In the genomic region with DNA sequence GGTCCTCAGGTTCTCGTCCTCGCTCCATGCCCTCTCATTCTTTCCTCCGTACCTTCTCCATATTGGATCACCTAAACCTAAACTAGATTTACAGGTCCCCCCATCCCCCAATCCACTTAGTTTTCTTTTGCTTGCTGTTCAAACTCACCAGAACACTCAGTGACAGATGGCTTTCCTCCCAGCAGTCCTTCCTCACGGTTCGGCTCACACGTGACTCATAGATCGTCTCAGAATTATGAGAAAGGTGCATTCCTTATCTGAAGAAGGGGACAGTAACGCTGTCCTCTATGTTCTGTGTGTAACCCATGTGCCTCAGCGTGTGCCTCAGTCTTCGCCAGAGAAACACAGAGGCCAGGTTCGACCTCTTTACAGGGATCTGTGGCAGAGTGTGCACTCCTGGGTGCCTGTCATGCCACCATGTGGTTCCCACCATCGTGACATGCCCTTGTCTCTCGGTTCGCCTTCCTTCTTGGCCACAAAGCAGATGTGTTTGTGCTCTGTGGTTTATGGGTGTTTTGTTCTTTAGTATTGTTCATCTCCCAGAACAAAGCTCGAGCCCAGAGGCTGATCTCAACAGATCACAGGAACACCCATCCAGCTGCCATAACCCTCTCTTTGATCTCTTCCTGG, we compare ENCODE assay signal across 9 mouse cellular contexts. TPM values are rescaled to one million over a fixed set of nuclear protein-coding genes. Genes with fewer than 3 reads are reported as not detected.
DNase-seq lines count a peak whose midpoint lies in the region; ATAC-seq lines count a peak whose summit lies in the region.
"Had no signal": no experiment of that assay in that cellular context is flagged by ENCODE, and none has a peak within 500 bp of the region (broad histone marks: within the 10 kb centered on the region; RNA-seq: fewer than 3 reads in every experiment).

No protein-coding gene starts in this region.

- no peak overlapping the region for H3K9ac ChIP-seq in hindbrain, embryonic 15.5 days
- no peak overlapping the region for H3K9ac ChIP-seq in hindbrain, embryonic 12.5 days
- no peak overlapping the region for H3K9ac ChIP-seq in forebrain, embryonic 14.5 days (ENCODE audit: low read length)
- H3K9ac ChIP-seq: limb, embryonic 15.5 days had no signal

- no peaks in the 10 kb centered on the region for H3K36me3 ChIP-seq in hindbrain, embryonic 15.5 days
- H3K36me3 ChIP-seq in hindbrain, embryonic 12.5 days: no peaks in the 10 kb centered on the region
- no peaks in the 10 kb centered on the region for H3K36me3 ChIP-seq in forebrain, embryonic 14.5 days (ENCODE audit: control insufficient read depth, insufficient read depth, low read length)
- H3K36me3 ChIP-seq: limb, embryonic 15.5 days had no signal

- no peaks in the 10 kb centered on the region for H3K27me3 ChIP-seq in hindbrain, embryonic 15.5 days
- H3K27me3 ChIP-seq in hindbrain, embryonic 12.5 days: no peaks in the 10 kb centered on the region
- H3K27me3 ChIP-seq in forebrain, embryonic 14.5 days (replicated peaks; ENCODE audit: control insufficient read depth, insufficient read depth, low read length): no peaks in the 10 kb centered on the region
- H3K27me3 ChIP-seq: limb, embryonic 15.5 days had no signal

- H3K4me3 ChIP-seq in hindbrain, embryonic 15.5 days: no peak overlapping the region
- no peak overlapping the region for H3K4me3 ChIP-seq in hindbrain, embryonic 12.5 days
- H3K4me3 ChIP-seq in forebrain, embryonic 14.5 days (ENCODE audit: low read depth, low read length): no peak overlapping the region
- H3K4me3 ChIP-seq: limb, embryonic 15.5 days had no signal

- H3K27ac ChIP-seq in hindbrain, embryonic 15.5 days (replicated peaks): no peak overlapping the region
- no peak overlapping the region for H3K27ac ChIP-seq in hindbrain, embryonic 12.5 days
- no peak overlapping the region for H3K27ac ChIP-seq in forebrain, embryonic 14.5 days (ENCODE audit: low read depth, low read length)
- H3K27ac ChIP-seq: limb, embryonic 15.5 days had no signal

- H3K4me2 ChIP-seq in hindbrain, embryonic 15.5 days: no peak overlapping the region
- no peak overlapping the region for H3K4me2 ChIP-seq in hindbrain, embryonic 12.5 days (replicated peaks)
- no peak overlapping the region for H3K4me2 ChIP-seq in forebrain, embryonic 14.5 days (ENCODE audit: low read length)
- H3K4me2 ChIP-seq: limb, embryonic 15.5 days had no signal

- 77% methylated on average over 15 of the region's 15 CpGs for WGBS in hindbrain, embryonic 15.5 days
- WGBS in hindbrain, embryonic 12.5 days: 85% methylated on average over 15 of the region's 15 CpGs
- WGBS in forebrain, embryonic 14.5 days: 78% methylated on average over 15 of the region's 15 CpGs

- 0 out of 2 replicates have a peak, but pooled peaks have one; percentile 27 for ATAC-seq in hindbrain, embryonic 15.5 days (ENCODE audit: low FRiP score, low read depth)
- ATAC-seq in hindbrain, embryonic 12.5 days (ENCODE audit: low FRiP score): no peak
- ATAC-seq in forebrain, embryonic 14.5 days: no peak

- DNase-seq in ZHBTc4 (ENCODE audit: low read depth, low spot score): peak; percentile 32
- DNase-seq in forebrain, embryonic 14.5 days (ENCODE audit: low spot score): peak; percentile 20
- DNase-seq in thymus, postnatal 0 days (ENCODE audit: low spot score): peak; percentile 93
- no peak for DNase-seq in ovary, adult 18-20 months (ENCODE audit: low spot score)
- DNase-seq in layer of hippocampus, adult 9-11 months: no peak
- DNase-seq: kidney, postnatal 36 days had no signal

- H3K9me3 ChIP-seq in hindbrain, embryonic 15.5 days: no peaks in the 10 kb centered on the region
- no peaks in the 10 kb centered on the region for H3K9me3 ChIP-seq in hindbrain, embryonic 12.5 days (replicated peaks)
- no peaks in the 10 kb centered on the region for H3K9me3 ChIP-seq in forebrain, embryonic 14.5 days (replicated peaks; ENCODE audit: control insufficient read depth, low read length)
- H3K9me3 ChIP-seq: limb, embryonic 15.5 days had no signal

- H3K4me1 ChIP-seq in hindbrain, embryonic 15.5 days (replicated peaks): peaks cover 6% of the 10 kb centered on the region; the same call in 1 of the 2 replicates
- peaks cover 6% of the 10 kb centered on the region for H3K4me1 ChIP-seq in hindbrain, embryonic 12.5 days
- peaks cover 20% of the 10 kb centered on the region for H3K4me1 ChIP-seq in forebrain, embryonic 14.5 days (ENCODE audit: control insufficient read depth, insufficient read depth, low read length)
- H3K4me1 ChIP-seq: limb, embryonic 15.5 days had no signal

RNA-seq across cellular contexts. Expression of a gene that starts 44.9 kb away (rescaled TPM):
- not detected in 2 replicates for polyA plus RNA-seq in hindbrain, embryonic 15.5 days (2015; fragmentation: Nextera tagmentation; extraction: Ambion mirVana)
- polyA plus RNA-seq in hindbrain, embryonic 12.5 days (2016; fragmentation: Nextera tagmentation; extraction: Ambion mirVana): not detected in 2 replicates
- polyA plus RNA-seq in forebrain, embryonic 14.5 days (2014; fragmentation: Nextera tagmentation; extraction: Ambion mirVana): not detected in 2 replicates
- 0.12 TPM in 1 of 2 replicates, not detected in the other for polyA plus RNA-seq in thymus, postnatal 0 days (2015; fragmentation: Nextera tagmentation; extraction: Ambion mirVana)
- polyA plus RNA-seq: limb, embryonic 15.5 days had no signal

RNA-seq across cellular contexts. Expression of a gene that starts 50.4 kb away (rescaled TPM):
- 32.1 and 33.5 TPM in 2 replicates for polyA plus RNA-seq in hindbrain, embryonic 15.5 days (2015; fragmentation: Nextera tagmentation; extraction: Ambion mirVana)
- 54.1 and 58.4 TPM in 2 replicates for polyA plus RNA-seq in hindbrain, embryonic 12.5 days (2016; fragmentation: Nextera tagmentation; extraction: Ambion mirVana)
- 39.8 and 42.3 TPM in 2 replicates for polyA plus RNA-seq in forebrain, embryonic 14.5 days (2014; fragmentation: Nextera tagmentation; extraction: Ambion mirVana)
- polyA plus RNA-seq in thymus, postnatal 0 days (2015; fragmentation: Nextera tagmentation; extraction: Ambion mirVana): 40.2 and 44.5 TPM in 2 replicates

Comparison
In these comparisons a context has a peak if more than half of its experiments do, and no peak if none do; other contexts are left out.
1. DNase-seq: peak in ZHBTc4 (single experiment), forebrain, embryonic 14.5 days (single experiment) and thymus, postnatal 0 days (single experiment); none in ovary, adult 18-20 months (single experiment) and layer of hippocampus, adult 9-11 months (single experiment).